Mouse (Mus musculus) natural killer cell, adult 2 months (primary cell): Measurements from ENCODE around the gene Pga5.

Experiments used
- DNase-seq, 2 experiments: peaks; one replicate each; pipeline ENCODE4 v3.0.0; 2022; ENCODE audit warnings: low spot score in 2 of 2

Gene Pga5

DNA sequence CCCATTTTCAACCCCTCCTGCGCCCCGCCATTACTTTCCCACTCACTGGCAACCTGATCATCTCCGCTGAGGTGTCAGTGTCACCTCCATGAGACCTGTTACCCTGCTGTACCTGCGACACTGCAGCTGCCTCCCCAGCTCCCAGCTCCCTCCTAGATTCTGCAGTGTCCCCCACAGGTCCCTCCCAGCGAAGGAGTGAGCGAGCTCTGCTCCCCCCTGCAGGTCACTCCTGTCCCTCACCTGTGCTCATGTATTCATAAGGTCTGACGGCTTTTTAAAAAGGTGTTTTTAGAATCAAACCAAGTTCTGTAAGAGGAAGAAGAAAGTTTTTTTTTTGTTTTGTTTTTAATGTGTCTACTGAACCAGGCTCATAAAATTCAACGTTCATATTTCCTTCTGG lies 24.3 kb upstream of the Pga5 start:
- DNase-seq: no peak

DNA sequence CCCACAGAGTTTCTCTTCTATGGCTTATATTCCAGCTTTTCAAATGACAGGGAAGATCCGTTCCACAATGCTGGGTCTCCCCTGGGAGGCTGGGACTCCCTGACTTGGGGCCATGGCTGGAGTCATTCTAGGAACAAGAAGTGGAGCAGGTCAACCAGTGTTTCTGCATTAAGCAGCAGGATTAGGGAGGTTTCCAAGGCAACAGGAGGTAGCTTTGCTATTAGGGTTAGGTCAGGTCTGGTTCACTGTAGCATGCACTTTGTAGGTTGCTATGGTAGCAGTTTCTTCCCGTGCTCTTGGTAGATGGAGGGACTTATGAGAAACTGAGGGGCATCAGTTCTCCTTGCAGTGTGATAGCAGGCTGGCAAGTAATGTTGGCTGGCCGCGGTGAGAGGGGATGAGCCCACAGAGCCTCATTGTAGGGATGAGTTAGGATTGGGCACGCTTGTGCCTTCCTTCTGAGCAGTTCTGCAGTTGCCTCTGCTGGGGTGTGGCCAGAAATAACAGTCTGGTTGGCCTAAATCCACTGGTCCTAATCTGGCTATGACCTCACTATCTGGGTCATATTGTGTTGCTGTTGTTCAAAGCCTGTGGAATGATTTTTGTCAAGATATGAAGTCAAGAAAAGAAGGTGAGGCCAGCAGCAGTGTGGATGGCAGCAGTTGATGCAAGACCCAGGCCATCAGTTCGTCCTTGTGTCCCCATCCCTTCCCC lies 23.3 kb upstream of the Pga5 start:
- DNase-seq: no peak

DNA sequence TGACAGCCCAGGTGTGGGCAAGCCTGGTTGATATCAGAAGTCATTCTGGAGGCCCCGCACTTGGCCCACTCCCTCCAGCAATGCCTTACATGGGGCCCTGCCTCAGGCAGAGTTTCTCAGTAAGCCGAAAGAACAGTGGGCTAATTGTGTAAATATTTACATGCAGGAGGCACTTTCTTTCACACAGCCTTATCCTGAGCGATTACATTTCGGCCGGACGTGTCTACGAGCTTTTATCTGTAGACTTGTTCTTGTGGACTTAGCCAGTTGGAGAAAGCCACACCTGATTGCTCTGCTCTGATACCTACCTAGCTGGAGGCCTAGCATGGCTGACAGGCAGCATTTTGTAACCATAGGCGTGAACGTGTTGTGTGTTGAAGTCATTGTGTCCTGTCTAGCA lies 22.0 kb upstream of the Pga5 start:
- DNase-seq: no peak

DNA sequence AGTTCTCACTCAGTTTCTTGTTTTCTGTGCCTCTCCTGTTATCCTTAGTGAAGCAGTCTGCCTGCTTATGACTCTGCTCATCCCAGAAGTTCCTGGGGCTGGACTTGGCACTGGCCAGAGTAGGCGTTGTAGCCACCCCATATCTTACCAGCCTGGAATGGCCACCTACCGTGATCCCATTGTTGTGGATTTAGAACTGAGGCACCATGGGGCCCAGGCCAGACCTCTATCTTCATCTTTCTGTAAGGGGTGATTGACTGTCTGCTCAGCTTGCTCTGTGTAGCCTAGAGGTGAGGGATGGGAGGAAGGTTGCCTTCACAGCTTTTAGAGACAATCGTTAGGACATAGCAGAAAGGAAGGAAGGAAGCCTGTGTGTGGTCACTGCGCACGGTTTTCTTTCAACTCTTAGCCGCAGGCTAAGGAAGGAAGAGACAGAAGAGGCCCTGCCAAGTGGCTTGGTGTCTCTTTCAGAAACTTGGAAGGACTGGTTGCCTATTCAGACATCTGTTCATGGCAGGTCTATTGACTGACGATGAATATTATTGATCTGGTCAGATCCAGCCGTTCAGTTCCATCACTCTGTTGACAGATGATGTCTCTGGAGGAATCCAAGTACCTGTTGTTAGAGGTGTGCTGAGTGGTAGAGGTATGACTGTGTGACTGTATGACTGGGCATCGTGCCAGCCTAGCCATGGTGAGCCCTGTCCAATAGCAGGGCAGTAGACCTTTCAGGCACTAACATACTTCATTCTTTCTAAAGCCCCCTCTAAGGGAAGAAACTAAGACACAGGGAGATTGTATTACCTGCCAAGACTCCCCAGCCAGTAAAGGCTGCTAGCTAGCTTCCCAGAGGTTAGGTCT lies 20.5 kb upstream of the Pga5 start:
- DNase-seq: peak in 1 of 2 experiments; percentile 49

DNA sequence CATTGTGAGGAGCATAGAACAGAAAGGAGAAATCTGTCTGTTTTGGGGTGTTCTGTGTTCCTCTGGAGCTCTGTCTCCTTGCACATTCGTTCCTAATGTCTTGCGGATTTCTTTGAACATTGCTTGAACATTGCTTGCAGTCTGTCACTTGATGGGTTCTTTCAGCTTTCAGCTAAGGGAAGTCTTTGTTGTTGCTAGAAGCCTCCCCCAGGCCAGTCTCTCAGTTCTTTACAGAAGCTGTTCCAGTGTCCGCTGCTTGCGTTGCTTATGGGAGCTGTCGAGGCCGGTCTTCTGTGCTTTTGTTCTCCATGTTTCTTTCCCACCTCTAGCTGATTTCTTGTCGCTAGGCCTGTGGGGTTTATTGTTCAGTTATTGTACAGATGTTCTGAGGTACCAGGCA lies 17.9 kb upstream of the Pga5 start:
- no peak for DNase-seq

DNA sequence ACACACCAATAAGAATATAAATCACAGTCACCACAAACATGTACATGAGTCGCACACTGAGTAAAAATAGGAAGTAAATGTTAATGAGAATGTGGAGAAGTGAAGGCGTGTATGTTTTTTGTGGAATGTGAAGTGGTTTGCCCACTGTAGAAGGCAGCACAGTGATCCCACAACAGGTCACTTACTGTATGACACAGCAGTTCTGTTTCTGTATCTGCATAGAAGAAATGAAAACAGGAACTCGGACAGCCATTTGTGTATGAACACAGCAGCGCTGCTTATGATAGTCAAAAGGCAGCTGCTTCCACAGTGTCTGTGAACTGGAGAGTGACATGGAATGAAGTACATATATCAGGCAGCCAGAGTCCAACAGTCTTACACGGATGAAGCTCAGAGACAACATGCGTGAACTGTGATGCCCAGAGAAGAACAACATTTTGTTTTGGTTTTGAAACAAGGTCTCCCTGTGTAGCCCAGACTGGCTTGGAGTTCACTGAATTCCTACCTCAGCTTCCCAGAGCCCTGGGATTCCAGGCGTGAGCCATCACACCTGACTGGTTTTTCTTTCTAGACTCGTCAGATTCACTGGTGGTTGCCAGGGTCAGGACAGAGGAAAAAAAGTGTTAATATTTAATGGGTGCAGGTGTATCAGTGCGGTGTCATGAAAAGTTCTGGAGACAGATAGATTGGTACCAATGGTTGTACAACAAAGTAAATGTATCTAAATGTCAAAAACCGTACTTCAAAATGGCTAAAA lies 16.2 kb upstream of the Pga5 start:
- DNase-seq: no peak

DNA sequence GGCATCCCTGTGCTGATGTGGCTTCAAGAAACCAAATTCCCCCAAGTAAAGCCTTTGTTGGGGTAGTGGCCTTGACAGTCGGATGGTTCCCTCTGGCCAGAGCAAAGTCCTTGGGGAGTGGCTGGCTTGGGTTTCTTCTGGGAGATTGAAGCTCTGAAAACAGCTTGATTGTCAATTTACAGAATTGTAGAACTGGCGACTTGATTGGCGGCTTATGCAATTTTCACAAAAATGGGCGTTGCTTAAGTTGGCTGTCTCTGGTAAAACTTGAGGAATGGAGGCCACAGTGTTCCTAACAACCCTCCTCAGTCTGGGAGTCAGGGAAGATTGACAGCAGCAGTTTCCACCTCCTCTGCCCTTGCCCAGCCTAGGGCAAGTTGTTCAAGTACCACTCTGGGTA lies 14.5 kb upstream of the Pga5 start:
- no peak for DNase-seq

DNA sequence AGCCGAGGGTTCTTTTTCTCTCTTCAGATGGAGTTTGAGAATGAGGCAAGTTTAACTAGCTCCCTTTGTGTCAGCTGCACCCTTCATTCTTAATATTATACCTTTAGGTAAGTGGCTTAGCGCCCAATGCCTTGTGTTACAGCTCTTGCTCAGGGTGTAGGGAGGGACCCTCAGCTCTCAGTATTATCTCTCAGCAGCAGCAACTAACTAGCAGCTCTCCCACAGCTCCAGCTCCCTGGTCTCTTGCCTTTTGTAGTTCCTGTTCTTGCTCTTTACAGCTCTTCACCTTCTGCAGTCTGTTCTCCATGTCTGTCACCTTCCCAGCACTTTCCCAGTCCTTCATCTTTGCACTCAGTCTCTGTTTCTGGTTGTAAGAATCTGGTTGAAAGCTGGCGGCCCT lies 13.8 kb upstream of the Pga5 start:
- DNase-seq: no peak

DNA sequence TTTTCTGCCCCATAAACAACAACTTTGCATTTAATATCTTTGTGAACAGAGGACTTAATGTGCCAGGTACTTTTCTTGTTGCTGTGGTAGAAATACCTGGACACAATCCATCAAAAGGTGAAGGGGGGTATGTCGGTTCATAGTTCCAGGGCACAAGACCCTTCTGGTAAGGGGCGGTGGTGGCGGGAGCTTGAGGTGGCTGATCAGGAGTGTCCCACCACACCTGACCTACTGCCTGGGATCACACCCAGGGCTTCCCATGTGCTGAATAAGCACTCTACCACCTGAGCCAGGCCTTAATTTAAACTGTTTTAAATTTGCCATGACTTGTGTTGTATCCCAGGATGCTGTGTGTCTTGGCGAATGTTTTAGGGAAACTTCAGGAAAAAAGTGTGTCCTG lies 13.2 kb upstream of the Pga5 start:
- DNase-seq: no peak

DNA sequence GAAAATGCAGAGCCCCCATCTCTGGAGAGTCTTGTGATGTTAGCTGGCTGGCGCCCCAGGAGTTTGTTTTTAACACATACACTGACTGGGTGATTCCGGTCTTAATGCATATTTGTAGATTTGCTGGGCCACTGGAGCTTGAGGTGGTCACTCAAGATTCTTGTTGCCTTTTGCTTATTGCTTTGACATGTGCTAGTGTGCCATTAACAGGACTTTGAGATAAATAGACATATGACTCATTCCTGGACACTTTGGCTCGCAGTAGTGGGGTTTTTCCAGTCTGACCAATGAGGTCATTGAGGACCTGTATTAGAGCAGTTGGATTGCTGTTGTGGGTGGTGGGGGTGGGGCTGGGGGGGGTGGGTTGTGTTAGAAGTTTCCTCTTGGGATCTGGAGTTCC lies 12.5 kb upstream of the Pga5 start:
- peak in 1 of 2 experiments; percentile 34 for DNase-seq

DNA sequence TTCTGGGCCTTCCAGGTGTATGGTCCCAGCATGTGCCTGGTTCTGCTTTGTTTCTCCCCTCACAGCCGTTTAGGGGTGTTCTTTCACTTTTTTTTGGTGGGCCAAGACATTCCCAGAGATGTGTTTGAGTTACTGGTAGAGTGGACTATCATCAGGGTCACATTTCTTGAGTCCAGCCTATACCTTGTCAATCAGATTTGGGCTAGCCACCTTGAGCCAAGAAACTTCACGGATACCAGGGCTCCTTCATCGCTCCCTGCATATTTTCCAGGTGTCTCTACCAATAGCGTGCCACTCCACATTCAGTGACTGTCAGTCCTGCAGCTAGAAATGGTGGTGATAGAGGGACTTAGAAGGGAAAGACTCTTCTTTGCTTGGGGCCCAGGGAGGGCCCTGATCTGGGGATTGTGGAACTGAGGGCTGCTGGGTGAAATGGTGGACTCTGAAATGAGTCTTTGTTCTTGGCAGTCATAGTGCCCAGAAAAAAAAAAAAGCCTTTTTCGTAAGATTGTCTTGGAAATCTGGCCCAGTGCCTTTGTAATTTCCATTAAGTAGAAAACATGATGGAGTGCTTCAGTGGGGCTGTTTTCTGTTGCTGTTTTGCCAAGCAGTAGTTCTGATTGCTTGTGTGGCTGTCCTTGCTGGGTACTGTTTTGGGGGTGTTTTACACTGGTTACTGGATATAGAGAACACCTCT lies 11.7 kb upstream of the Pga5 start:
- no peak for DNase-seq

DNA sequence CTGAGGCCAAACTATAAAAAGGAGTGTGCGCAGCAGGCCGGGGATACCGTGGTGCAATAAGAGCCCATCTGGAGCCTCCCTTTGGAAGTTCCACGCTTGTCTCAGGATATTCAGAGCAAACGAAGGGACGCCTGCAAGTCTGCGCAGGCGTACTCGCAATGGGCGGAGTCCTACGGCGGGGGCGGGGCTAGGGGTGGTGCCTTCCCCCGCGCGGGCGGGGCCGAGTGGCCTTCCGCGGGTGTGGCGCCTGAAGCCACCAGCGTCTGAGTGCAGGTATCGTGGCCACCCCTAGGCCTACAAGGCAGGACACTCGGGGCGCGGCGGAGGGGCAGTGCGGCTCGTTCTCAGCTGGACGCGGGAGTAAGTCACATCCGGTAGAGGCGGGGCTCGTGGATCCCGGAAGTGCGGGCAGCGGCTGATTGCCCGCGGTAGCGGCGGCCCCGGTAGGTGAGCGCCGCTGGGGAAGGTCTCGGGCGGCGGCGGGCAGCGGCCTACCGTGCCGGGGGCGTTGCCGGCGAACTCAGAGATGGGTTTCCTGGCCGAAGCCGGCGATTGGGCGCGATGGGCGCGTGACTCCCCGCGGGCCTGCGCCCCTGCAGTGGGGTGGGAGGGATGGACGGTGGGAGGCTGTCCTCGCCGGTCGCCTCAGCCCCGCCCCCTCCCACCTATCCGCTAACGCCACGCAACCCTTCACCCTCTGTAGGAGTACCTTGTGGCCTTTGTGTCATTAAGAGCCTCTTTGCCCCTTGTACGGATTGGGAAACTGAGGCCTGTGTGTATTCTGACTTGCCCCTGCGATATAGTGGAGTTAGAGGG lies 10.9 kb upstream of the Pga5 start, which contains the start of gene Vps37c:
Gene Vps37c, plus strand, starts transcription at position 199 of the 816 bp plus-strand sequence.
- DNase-seq: peak; percentile 92

DNA sequence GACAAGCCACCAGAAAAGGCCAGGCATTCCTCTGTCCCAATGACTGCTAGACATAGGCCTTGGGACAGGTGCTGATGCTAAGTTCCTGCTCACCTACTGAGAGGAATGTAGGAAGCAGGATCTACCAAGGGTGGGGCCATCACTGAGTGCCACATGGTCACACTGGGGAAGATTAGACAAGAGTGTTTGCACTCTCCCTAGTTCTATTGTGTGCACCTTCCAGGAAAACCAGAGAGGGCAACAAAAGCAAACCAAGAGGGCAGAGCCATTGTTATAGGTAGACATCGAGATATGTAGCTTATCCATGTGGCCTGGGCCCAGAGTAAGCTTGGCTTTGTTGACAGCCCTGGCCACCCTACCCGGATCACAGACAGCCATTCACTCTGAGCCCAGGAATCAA lies 7.9 kb upstream of the Pga5 start:
- no peak for DNase-seq

DNA sequence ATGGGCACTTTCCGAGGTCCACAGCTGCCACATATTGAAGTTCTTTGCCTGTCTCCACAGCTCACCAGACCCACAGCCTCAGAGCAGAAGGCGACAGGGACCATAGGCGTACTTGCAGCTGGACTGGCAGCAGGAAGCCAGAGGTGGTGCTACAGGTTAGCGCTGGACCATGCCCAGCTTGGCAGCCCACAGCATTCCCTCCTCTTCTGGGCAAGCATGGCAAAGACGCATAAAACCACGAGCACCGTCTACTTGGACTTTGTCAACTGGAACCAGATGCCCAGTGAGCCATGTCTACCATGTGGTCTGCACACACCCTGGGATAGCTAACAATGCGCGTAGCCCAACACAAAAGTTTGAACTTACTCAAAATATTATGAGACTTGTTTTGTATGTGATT lies 7.2 kb upstream of the Pga5 start:
- DNase-seq: no peak

DNA sequence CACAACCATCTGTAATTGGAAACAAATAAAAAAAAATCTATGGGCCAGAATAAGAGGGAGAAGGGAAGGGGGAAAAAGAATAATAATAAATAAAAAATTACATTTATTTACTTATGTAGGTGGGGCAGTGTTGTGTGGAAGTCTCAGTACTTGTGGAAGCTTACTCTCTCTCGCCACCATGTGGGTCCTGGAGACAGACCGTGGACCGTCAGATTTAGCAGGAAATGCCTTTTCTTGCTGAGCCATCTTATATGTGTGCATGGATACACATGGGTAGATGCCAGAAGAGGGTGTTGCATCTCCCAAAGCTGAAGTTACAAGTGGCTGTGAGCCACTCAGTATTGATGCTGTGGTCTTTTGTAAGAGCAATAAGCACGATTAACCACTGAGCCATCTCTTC lies 3.7 kb upstream of the Pga5 start:
- DNase-seq: no peak

DNA sequence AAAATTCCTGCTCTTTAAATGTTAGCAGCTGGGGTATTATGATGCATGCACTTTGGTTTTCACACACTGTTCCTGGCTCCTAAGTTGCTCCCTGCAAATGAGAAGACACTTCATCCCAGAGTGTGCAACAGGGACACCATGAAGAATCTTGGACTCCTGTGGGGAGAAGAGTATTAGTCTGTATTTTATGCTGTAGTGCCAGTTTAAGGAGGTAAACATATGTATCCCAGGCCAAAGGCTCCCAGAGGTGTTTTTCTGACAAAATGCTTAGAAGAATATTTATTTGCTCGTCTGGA lies 849 bp upstream of the Pga5 start:
- no peak for DNase-seq

DNA sequence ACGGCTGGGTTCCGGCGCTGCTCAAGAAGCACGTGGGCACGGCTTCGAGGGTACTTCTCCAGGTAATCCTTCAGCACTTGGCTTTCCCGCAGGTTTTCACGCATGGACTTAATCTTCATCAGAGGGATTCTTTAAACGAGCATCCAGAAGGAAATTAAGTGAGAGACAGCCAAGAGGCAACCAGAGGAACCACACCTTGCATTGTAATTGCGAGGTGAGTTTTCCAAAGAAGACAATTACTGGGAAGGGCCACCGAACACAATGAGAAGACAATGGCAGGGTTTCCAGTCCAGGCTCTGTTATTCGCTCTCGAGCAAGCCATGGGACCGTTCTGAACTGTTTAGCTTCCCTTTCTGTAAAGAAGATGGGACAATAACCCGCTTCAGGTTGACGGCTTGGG lies 1.2 kb downstream of the Pga5 start:
- DNase-seq: no peak

DNA sequence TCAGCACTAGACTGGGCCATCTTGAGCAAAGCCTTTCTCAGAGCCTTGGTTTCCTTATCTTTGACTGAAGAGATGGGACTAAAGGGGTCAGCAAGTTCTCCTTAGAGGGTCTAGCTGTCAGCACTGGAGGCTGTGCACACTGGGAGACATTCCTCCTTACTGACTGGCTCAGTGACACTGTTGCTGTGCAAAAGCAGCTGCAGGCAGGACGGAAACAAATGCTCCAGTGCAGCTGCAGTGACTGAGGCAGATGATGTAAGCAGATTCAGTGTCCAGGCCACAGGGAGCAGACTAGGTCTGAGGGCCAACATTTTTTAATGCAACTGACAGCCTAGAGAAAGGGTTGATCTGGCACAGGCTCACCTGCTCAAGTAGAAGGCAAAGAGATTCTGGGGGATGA lies 4.6 kb downstream of the Pga5 start:
- no peak for DNase-seq

DNA sequence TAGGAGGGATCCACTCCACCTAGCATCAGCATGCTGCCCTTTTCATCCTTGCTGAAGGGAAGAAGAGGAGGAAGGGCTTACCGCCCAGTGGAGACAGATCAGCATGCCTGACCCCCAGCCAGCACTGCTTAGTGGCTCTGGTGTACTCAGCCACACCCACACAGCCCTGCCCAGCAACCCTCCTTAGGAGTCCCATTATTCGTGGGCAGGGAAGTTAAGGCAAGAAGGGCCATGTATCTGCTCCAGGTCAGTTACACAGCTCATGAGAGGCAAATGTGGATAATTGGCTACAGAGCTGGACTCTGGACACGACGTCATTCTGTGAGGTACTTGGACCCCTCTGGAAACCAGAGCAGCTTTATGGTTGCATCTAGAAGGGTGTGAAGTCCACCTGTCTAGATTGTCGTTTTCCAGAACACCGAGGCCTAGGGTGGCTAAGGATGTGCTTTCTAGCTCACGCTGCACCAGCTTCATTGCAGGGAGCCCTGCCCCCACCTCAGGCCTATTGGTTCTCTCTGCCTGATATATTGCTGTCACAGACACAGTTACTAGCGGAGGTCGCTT lies 5.9 kb downstream of the Pga5 start:
- no peak for DNase-seq

DNA sequence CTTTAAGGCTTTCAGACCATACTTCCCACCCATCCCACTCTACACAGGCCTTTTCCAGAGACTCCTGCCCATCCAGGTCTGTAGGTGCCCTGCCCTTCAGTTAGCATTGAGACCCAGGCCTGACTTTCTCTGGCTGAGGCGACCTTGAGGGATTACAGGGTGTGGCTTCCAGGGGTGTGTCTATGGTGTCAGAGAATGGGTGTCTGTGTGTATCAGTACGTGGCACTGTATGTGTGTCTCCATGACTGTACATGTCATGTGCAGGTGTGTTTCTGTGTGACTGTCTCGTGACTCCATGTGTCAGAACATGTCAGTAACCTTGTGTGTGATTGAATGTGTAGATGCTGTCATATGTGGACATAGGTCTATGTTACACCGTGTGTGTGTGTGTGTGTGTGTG lies 6.6 kb downstream of the Pga5 start:
- DNase-seq: no peak

DNA sequence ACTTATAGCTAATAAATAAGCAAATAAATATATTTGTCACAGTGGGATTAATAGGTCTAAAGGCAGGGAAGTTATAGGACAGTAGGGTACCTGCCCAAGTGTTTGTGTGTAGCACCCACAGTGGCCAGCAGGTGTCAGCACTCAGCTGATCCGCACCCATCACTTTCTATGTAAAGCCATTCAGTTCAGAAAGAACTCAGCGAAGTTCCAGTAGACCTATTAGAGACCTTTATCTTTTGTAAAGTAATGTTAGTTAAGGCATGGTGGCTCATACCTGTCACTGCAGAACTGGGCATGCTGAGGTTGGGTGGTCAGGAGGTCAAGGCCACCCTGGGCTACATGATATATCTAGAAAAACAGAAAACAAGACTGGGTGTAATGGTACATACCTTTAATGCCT lies 12.4 kb downstream of the Pga5 start:
- peak; percentile 25 to 57 for DNase-seq
